Mouse (Mus musculus) lung, postnatal 36 days (tissue): ENCODE results near the gene Cfap99.

Experiments
- DNase-seq: peaks from one replicate; pipeline ENCODE4 v3.0.0; 2022; ENCODE audit warnings: mixed read lengths

Cfap99 gene

GRCm38 (mm10) chr5:34288154-34288716, at the start of gene Cfap99, which contains the start of gene Zfyve28:
Gene Cfap99 (plus strand): TSS chr5:34288600.
Gene Zfyve28 (minus strand): TSS chr5:34288449.
- DNase-seq, result peak; percentile 60

- peak; percentile 29 for DNase-seq
These were observed 46.0 kb upstream of the Cfap99 start for GRCm38 (mm10) chr5:34242224-34242963.

GRCm38 (mm10) chr5:34243062-34243461, 45.3 kb upstream of the Cfap99 start:
- no peak for DNase-seq

DNA sequence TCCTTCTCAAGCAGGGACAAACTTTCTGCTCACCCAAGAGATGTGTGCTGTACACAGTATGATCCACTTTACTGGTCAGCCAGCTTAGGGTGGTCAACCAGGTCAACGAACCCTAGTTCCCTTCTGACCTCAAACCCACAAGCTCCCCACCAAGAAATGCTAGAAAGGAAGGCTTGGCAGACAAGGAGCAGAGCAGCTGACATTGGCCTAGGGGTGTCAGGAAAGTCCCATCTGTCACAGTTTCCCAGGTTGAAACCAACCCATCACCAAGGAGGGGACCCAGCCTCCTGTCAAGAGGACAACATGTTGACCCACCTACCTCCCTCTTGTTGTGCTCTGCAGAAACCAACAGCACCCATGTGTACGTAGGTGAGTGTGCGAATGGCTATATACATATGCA, 42.0 kb upstream of the Cfap99 start:
- DNase-seq, result no peak

GRCm38 (mm10) chr5:34249132-34249531, 39.3 kb upstream of the Cfap99 start:
- DNase-seq, result no peak

DNA sequence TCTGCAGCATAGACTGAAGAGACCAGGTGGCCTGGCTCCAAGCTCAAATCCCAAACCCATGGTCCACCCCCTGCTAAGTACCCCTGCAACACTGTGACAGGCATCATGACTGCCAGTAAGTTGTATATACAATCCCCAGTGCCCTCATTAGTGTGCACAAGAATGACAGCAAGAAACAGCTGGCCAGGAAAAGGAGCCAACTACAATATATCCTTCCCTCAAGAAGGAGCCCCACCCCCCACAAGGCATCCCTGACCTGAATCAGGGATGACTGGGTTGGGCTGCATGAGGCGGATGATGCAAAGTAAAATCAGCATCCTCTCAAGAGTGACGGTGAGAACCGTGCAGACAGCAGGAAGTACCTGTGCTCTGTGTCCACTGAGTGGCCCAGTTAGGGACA, 38.3 kb upstream of the Cfap99 start:
- no peak for DNase-seq

DNA sequence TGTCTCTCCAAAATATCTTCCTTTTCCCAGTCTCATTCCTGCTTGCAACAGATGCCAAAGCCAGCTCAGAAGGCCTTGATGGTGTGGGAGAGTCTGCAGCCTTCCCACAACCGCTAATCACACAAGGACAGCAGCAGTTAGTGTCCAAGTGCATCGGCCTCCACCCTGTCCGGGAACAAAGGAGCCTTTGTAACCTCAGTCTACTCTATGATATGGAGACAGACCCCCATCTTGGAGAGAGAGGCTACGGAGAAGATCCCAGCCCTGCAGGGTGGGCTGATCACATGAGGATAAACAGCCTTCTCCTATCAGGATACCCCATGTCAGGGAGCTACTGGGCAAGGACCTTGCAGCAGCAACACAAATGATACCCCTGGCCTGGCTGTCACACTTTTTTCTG, 36.6 kb upstream of the Cfap99 start:
- DNase-seq, result no peak

DNA sequence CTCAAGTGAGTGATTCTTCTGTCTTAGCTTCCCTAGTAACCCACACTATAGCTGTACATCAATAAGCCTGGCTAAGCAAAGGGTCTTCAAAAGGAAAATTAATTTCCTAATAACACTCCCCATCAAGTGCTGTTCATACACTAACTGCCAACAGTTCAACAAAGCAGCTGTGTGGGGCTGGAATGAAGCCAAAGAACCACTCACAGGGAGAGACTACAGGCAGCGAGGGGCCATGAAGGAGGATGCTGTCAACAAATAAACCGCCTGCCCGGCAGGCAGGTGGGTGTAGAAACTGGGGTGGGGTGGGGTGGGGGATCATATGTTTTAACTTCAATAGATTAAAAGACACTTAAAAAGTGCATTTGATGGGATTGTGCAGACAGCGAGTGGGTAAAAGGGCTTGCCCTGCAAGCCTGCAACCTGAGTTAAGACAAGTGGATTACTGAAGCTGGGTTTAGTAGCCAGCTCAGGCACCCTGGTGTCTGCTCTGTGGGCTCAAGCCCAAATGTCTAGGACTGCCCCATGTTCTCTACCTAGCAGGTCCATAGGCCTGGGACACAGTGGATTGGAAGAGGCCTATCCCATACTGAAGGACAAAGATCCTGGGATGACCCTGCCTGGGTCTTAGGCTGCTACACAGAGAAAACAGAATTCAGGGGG, 36.0 kb upstream of the Cfap99 start:
- peak; percentile 38 for DNase-seq

DNA sequence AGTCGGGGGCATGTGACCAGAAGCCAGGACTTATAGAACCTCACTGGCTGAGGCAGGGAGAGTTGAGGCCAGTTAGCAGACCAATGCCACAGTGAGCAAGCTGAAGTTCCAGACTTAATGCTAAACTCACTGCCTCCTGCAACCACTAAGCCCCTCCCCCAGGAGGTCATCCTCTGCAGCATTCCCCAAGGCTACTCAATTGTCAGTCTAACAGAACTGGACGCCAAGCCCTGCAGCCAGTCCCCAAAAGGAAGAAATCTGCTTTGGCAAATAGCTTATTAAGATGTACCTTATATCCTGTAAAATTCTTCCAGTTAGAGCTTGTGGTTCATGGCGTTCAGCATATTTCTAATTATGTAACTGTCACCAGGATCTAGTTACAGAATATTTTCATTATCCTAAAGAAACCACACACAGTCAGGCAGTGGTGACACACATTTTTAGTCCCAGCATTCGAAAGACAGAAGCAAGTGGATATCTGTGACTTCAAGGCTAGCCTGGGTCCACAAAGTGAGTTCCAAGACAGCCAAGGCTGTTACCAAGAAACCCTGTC, 35.4 kb upstream of the Cfap99 start:
- no peak for DNase-seq

DNA sequence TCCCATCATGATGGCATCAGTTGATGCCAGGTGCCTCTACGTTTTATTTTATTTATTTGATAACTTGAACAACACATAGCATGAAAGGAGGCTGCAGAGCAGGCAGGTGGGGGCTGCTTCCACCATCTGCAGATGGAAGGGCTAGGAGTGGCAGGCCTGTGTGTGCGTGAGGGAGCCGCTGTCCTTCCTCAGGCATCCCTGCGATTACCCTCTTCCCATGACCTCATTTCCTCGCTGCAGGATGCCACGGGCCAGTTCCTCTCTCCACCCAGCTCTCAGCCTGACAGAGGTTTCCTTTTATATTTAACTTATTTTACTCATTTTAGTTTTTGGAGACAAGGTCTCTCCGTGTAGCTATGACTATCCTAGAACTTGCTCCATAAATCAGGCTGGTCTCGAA, 34.1 kb upstream of the Cfap99 start:
- no peak for DNase-seq

GRCm38 (mm10) chr5:34255189-34255588, 33.2 kb upstream of the Cfap99 start:
- peak; percentile 21 for DNase-seq

GRCm38 (mm10) chr5:34259172-34259816, 29.1 kb upstream of the Cfap99 start:
- no peak for DNase-seq

- DNase-seq, result no peak
These were observed 22.3 kb upstream of the Cfap99 start for GRCm38 (mm10) chr5:34266065-34266464.

DNA sequence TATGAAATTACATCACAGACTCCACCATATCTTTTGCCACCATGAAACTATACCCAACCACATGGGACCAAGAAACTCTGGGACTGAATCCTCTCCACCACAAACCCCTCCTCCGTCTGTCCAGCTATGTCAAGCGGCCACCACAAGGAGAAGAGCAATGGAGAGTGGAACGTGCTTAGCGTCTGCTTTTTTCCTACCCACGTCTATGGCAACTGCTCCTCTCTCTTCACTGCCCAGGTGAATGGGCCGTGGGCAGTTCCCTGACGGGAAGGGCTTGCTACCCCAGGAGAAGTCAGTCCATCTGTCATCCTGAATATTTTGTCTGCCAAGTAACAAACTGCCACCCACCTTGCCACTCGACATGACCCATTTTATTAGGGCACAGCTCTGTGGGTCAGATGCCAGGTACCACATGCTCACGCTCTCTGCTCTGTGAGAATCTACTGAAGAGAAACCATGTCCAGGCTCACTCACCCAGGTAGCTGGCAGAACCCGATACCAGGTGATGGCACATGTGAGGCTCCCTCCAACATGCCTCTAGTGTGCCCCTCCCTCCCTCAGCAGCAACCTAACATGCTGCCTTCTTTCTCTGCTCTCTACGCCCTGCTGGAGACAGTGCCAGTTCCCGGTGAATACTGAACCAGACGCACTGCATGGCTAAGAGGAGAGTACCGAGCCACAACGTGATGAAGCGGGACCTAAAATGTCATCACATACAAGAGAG, 19.0 kb upstream of the Cfap99 start:
- DNase-seq, result no peak

- no peak for DNase-seq
These were observed 18.4 kb upstream of the Cfap99 start for GRCm38 (mm10) chr5:34269921-34270465.

- peak; percentile 64 for DNase-seq
These were observed 16.7 kb upstream of the Cfap99 start for GRCm38 (mm10) chr5:34271743-34272142.

GRCm38 (mm10) chr5:34273251-34273681, 15.1 kb upstream of the Cfap99 start:
- no peak for DNase-seq

GRCm38 (mm10) chr5:34274268-34274667, 14.1 kb upstream of the Cfap99 start:
- no peak for DNase-seq

DNA sequence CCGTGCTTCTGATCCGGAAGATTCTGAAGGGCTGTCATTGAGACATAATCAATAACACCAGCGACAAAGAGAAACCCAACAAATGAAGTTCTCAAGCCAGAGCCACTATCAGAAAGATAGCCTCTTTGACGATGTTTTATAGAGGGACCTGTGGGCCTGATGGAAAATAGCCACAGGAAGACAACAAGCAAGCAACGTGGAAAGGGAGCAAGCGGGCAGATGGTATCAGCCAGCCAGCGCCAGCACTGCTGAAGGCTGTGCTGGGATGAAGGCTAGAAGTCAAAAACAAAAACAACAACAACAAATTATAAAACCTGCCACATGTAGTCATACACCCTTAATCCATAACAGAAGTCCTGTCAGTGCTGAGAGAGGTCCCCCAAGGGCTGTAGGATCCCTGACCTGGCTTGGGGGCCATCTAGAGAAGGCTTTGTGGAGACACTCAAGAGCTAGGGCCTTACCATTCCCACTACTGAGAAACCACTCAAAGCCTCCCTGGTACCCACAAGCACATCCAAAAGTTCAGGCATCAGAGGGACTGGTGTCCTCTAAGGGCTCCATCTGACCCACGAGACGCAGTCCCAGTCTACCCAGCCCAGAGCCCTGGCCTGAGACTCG, 13.6 kb upstream of the Cfap99 start:
- no peak for DNase-seq

- DNase-seq, result no peak
These were observed 12.2 kb upstream of the Cfap99 start for GRCm38 (mm10) chr5:34276191-34276590.

GRCm38 (mm10) chr5:34276746-34277145, 11.7 kb upstream of the Cfap99 start:
- no peak for DNase-seq

DNA sequence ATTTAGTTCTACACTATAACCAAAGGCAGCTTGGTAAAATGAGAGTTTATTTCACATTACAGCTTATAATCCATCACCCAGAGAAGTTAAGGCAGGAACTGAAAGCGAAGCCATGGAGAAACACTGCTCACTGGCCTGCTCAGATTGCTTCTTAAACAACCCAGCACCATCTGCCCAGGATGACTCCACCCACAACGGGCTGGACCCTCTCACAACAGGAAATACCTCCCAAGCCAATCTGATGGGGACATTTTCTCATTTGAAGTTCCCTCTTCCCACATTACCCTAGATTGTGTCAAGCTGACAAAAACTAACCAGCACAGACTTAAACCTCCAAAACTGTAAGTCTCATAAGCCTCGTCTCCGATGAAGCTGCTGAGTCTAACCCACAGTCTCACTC, 10.3 kb upstream of the Cfap99 start:
- DNase-seq, result peak; percentile 23
